10 mouse cellular contexts compared by ENCODE assay signal in genomic region chr7:47072551-47072950, GRCm38 (mm10). TPM values are rescaled to one million over a fixed set of nuclear protein-coding genes. Genes with fewer than 3 reads are reported as not detected.
DNase-seq lines count a peak whose midpoint lies in the region; ATAC-seq and TF ChIP-seq lines count a peak whose summit lies in the region.
"Had no signal": no experiment of that assay in that cellular context is flagged by ENCODE, and none has a peak within 500 bp of the region (broad histone marks: within the 10 kb centered on the region; RNA-seq: fewer than 3 reads in every experiment).

No protein-coding gene starts in this region.

- H3K4me1 ChIP-seq in forebrain, postnatal 0 days (ENCODE audit: insufficient read depth) = no peaks in the 10 kb centered on the region
- no peaks in the 10 kb centered on the region for H3K4me1 ChIP-seq in forebrain, embryonic 14.5 days (ENCODE audit: control insufficient read depth, insufficient read depth, low read length)
- peaks cover 25% of the 10 kb centered on the region for H3K4me1 ChIP-seq in kidney, embryonic 16.5 days (ENCODE audit: insufficient read depth, low read length)
- H3K4me1 ChIP-seq: neural tube, embryonic 12.5 days had no signal

- 75% methylated on average over 5 of the region's 5 CpGs for WGBS in forebrain, postnatal 0 days
- 74% methylated on average over 5 of the region's 5 CpGs for WGBS in forebrain, embryonic 14.5 days
- WGBS in kidney, embryonic 16.5 days = 68% methylated on average over 5 of the region's 5 CpGs

- no peak for DNase-seq in forebrain, postnatal 0 days
- DNase-seq in forebrain, embryonic 14.5 days (ENCODE audit: low spot score) = no peak
- no peak for DNase-seq in kidney, adult 11 months
- DNase-seq in 3T3-L1 (ENCODE audit: low read depth, low spot score) (peak; percentile 55), R1 (ENCODE audit: low read depth, low spot score) (peak; percentile 25)
- DNase-seq in left cerebral cortex, postnatal 10 days (ENCODE audit: extremely low spot score in 1 of 2, low spot score in 2 of 2) = no peak

- no peak overlapping the region for H3K4me2 ChIP-seq in forebrain, postnatal 0 days (ENCODE audit: low read depth)
- H3K4me2 ChIP-seq in forebrain, embryonic 14.5 days (ENCODE audit: low read length) = no peak overlapping the region
- H3K4me2 ChIP-seq in kidney, embryonic 16.5 days (replicated peaks; ENCODE audit: low read depth, low read length) = no peak overlapping the region
- H3K4me2 ChIP-seq: neural tube, embryonic 12.5 days had no signal

- no peak overlapping the region for H3K4me3 ChIP-seq in forebrain, postnatal 0 days (ENCODE audit: low read depth, low read length)
- H3K4me3 ChIP-seq in forebrain, embryonic 14.5 days (ENCODE audit: low read depth, low read length) = no peak overlapping the region
- H3K4me3 ChIP-seq in kidney, embryonic 16.5 days (ENCODE audit: low read length) = no peak overlapping the region
- H3K4me3 ChIP-seq: neural tube, embryonic 12.5 days had no signal

- H3K9ac ChIP-seq in forebrain, postnatal 0 days = no peak overlapping the region
- H3K9ac ChIP-seq in forebrain, embryonic 14.5 days (ENCODE audit: low read length) = no peak overlapping the region
- H3K9ac ChIP-seq in kidney, embryonic 16.5 days (replicated peaks; ENCODE audit: low read length) = no peak overlapping the region
- H3K9ac ChIP-seq: neural tube, embryonic 12.5 days had no signal

- no peaks in the 10 kb centered on the region for H3K36me3 ChIP-seq in forebrain, postnatal 0 days (ENCODE audit: insufficient read depth)
- no peaks in the 10 kb centered on the region for H3K36me3 ChIP-seq in forebrain, embryonic 14.5 days (ENCODE audit: control insufficient read depth, insufficient read depth, low read length)
- no peaks in the 10 kb centered on the region for H3K36me3 ChIP-seq in kidney, embryonic 16.5 days (ENCODE audit: insufficient read depth, low read length)
- H3K36me3 ChIP-seq: neural tube, embryonic 12.5 days had no signal

- H3K9me3 ChIP-seq in forebrain, postnatal 0 days (ENCODE audit: low read length) = no peaks in the 10 kb centered on the region
- H3K9me3 ChIP-seq in forebrain, embryonic 14.5 days (replicated peaks; ENCODE audit: control insufficient read depth, low read length) = no peaks in the 10 kb centered on the region
- no peaks in the 10 kb centered on the region for H3K9me3 ChIP-seq in kidney, embryonic 16.5 days (ENCODE audit: low read length)
- H3K9me3 ChIP-seq: neural tube, embryonic 12.5 days had no signal

- no peak overlapping the region for H3K27ac ChIP-seq in forebrain, postnatal 0 days (ENCODE audit: low read depth, low read length)
- H3K27ac ChIP-seq in forebrain, embryonic 14.5 days (ENCODE audit: low read depth, low read length) = no peak overlapping the region
- peak overlapping the region; percentile 86; the same call in 1 of the 2 replicates for H3K27ac ChIP-seq in kidney, embryonic 16.5 days (ENCODE audit: low read length)
- H3K27ac ChIP-seq: neural tube, embryonic 12.5 days had no signal

- intact Hi-C loops in left cerebral cortex, postnatal 10 days (cut with DNase I) = no loop called here

- no peak for ATAC-seq in forebrain, postnatal 0 days
- no peak for ATAC-seq in forebrain, embryonic 14.5 days
- ATAC-seq in kidney, embryonic 16.5 days (ENCODE audit: low FRiP score, low TSS enrichment) = 0 out of 2 replicates have a peak, but pooled peaks have one; percentile 4
- no peak for ATAC-seq in monocyte, adult 5-6 weeks (replicated peaks; ENCODE audit: insufficient number of reproducible peaks, low FRiP score, low TSS enrichment, poor library complexity, severe bottlenecking)
- ATAC-seq: inflammation-experienced regulatory T-cells, adult 6 months had no signal

- no peaks in the 10 kb centered on the region for H3K27me3 ChIP-seq in forebrain, postnatal 0 days (ENCODE audit: insufficient read depth, low read length)
- no peaks in the 10 kb centered on the region for H3K27me3 ChIP-seq in forebrain, embryonic 14.5 days (replicated peaks; ENCODE audit: control insufficient read depth, insufficient read depth, low read length)
- no peaks in the 10 kb centered on the region for H3K27me3 ChIP-seq in kidney, embryonic 16.5 days (ENCODE audit: insufficient read depth, low read length)
- H3K27me3 ChIP-seq: neural tube, embryonic 12.5 days had no signal

- TF ChIP-seq CTCF in forebrain, postnatal 0 days (IDR thresholded peaks at IDR 0.05; ENCODE audit: low read depth) = peak; percentile 21; the same call in 1 of the 2 replicates

RNA-seq across cellular contexts. Expression of gene Tmem86a, which starts 22.1 kb away (rescaled TPM):
- 9.5 and 12.0 TPM in 2 replicates for total RNA-seq in forebrain, postnatal 0 days (2014; rRNA removed)
- polyA plus RNA-seq in forebrain, postnatal 0 days (2015; fragmentation: Nextera tagmentation; extraction: Ambion mirVana) = 32.9 and 37.3 TPM in 2 replicates
- polyA plus RNA-seq in forebrain, embryonic 14.5 days (2014; fragmentation: Nextera tagmentation; extraction: Ambion mirVana) = 22.0 and 24.1 TPM in 2 replicates
- polyA plus RNA-seq in kidney, embryonic 16.5 days (2015; fragmentation: Nextera tagmentation; extraction: Ambion mirVana) = 34.8 and 35.8 TPM in 2 replicates
- total RNA-seq in monocyte, adult 5-6 weeks (2017) = 3.2 to 7.5 TPM (median 4.8 TPM) in 3 replicates
- total RNA-seq in left cerebral cortex, postnatal 10 days (2021) = 10 to 100 TPM; 14.4 to 16.8 TPM

Comparison
In these comparisons a context has a peak if more than half of its experiments do, and no peak if none do; other contexts are left out.
1. DNase-seq: peak in 3T3-L1 (single experiment) and R1 (single experiment); none in forebrain, postnatal 0 days (single experiment), forebrain, embryonic 14.5 days (single experiment), kidney, adult 11 months (single experiment) and left cerebral cortex, postnatal 10 days (0 of 2).